Mouse (Mus musculus) heart, embryonic 15.5 days (tissue): Measurements from ENCODE around the gene Tm4sf1. TPM values are rescaled to one million over a fixed set of nuclear protein-coding genes. Genes with fewer than 3 reads are reported as not detected.
A peak's percentile ranks its signal among the peaks of the same experiment; 100 is the strongest.

Experiments used
- ATAC-seq: fragments of 200-750 bp; cut with Nextera tagmentation; replicated peaks from 2 replicates; pipeline ENCODE4 v1.8.0; 2017; ENCODE audit warnings: low read depth, moderate TSS enrichment; ENCODE audit not compliant: insufficient number of reproducible peaks, insufficient read depth, low FRiP score
- H3K27ac ChIP-seq: fragments of 300-500 bp; sonication (generic); 2 replicates; pipeline ENCODE4 v1.5.1; 2015; ENCODE audit warnings: mild to moderate bottlenecking, inconsistent platforms
- H3K27me3 ChIP-seq: fragments of 300-500 bp; sonication (generic); 2 replicates; pipeline ENCODE4 v1.6.1; 2015; ENCODE audit warnings: inconsistent platforms
- H3K36me3 ChIP-seq: fragments of 300-500 bp; sonication (generic); 2 replicates; pipeline ENCODE4 v1.6.1; 2015; ENCODE audit warnings: mild to moderate bottlenecking, inconsistent platforms
- H3K4me1 ChIP-seq: fragments of 300-500 bp; sonication (generic); replicated peaks from 2 replicates; pipeline ENCODE4 v1.6.1; 2015; ENCODE audit warnings: inconsistent platforms
- H3K4me2 ChIP-seq: fragments of 300-500 bp; sonication (generic); 2 replicates; pipeline ENCODE4 v1.6.1; 2015; ENCODE audit warnings: inconsistent platforms, mild to moderate bottlenecking, moderate library complexity
- H3K4me3 ChIP-seq: fragments of 300-500 bp; sonication (generic); 2 replicates; pipeline ENCODE4 v1.5.1; 2015; ENCODE audit warnings: mild to moderate bottlenecking, inconsistent platforms
- H3K9ac ChIP-seq: fragments of 300-500 bp; sonication (generic); 2 replicates; pipeline ENCODE4 v1.6.1; 2015; ENCODE audit warnings: mild to moderate bottlenecking, inconsistent platforms
- H3K9me3 ChIP-seq: fragments of 300-500 bp; sonication (generic); replicated peaks from 2 replicates; pipeline ENCODE4 v1.6.1; 2016; ENCODE audit warnings: inconsistent platforms
- WGBS: fragments of 180-500 bp; shearing (Covaris S2); methylation state at CpG from one replicate; pipeline ENCODE4 v1.1.7; 2015; ENCODE audit warnings: mixed read lengths; 5-methylcytosine and 5-hydroxymethylcytosine counted together
- polyA plus RNA-seq: library from polyadenylated mRNA; unstranded; fragments of >200 nt; fragmentation: Nextera tagmentation; extraction: Ambion mirVana; gene quantifications from 2 replicates; pipeline ENCODE4 v1.2.1, GENCODE M21; 2015

The Tm4sf1 gene
- polyA plus RNA-seq, 1 experiment from 2014 or later = 303 TPM

GRCm38 (mm10) chr3:57303486-57303885 is 1.7 kb upstream of the Tm4sf1 start:
- no peaks in the 10 kb centered on the region for H3K9me3 ChIP-seq
- no peaks in the 10 kb centered on the region for H3K36me3 ChIP-seq
- ATAC-seq = no peak
- no peak overlapping the region for H3K4me2 ChIP-seq
- H3K9ac ChIP-seq = no peak overlapping the region
- no peak overlapping the region for H3K4me3 ChIP-seq
- WGBS = 69% methylated on average over 3 of the region's 3 CpGs
- H3K4me1 ChIP-seq = no peaks in the 10 kb centered on the region; the same call in 1 of the 2 replicates
- no peaks in the 10 kb centered on the region for H3K27me3 ChIP-seq
- peak overlapping the region; percentile 15; the same call in 1 of the 2 replicates for H3K27ac ChIP-seq

- 56% methylated on average over 2 of the region's 2 CpGs for WGBS
- Histone ChIP-seq H3K4me3 (no peak overlapping the region), H3K27me3 (no peaks in the 10 kb centered on the region), H3K4me1 (no peaks in the 10 kb centered on the region; the same call in 1 of the 2 replicates), H3K36me3 (no peaks in the 10 kb centered on the region), H3K27ac (no peak overlapping the region), H3K4me2 (no peak overlapping the region), H3K9me3 (no peaks in the 10 kb centered on the region), H3K9ac (no peak overlapping the region)
- ATAC-seq = no peak
These were observed 1.1 kb upstream of the Tm4sf1 start for GRCm38 (mm10) chr3:57302886-57303285.

- Histone ChIP-seq H3K4me2 (no peak overlapping the region), H3K9me3 (no peaks in the 10 kb centered on the region), H3K4me3 (no peak overlapping the region), H3K27ac (no peak overlapping the region), H3K4me1 (no peaks in the 10 kb centered on the region; the same call in 1 of the 2 replicates), H3K27me3 (no peaks in the 10 kb centered on the region), H3K9ac (no peak overlapping the region), H3K36me3 (no peaks in the 10 kb centered on the region)
- no peak for ATAC-seq
- 75% methylated on average over 4 of the region's 4 CpGs for WGBS
These were observed 422 bp downstream of the Tm4sf1 start for GRCm38 (mm10) chr3:57301366-57301765.

- peaks cover 8% of the 10 kb centered on the region for H3K4me1 ChIP-seq
- H3K9me3 ChIP-seq = no peaks in the 10 kb centered on the region
- WGBS = 75% methylated on average over 2 of the region's 2 CpGs
- H3K27ac ChIP-seq = no peak overlapping the region
- no peaks in the 10 kb centered on the region for H3K36me3 ChIP-seq
- H3K4me3 ChIP-seq = no peak overlapping the region
- H3K9ac ChIP-seq = no peak overlapping the region
- ATAC-seq = no peak
- no peaks in the 10 kb centered on the region for H3K27me3 ChIP-seq
- H3K4me2 ChIP-seq = no peak overlapping the region
These were observed 3.8 kb downstream of the Tm4sf1 start for GRCm38 (mm10) chr3:57297991-57298390.

- H3K9me3 ChIP-seq = no peaks in the 10 kb centered on the region
- no peak overlapping the region for H3K4me3 ChIP-seq
- peaks cover 8% of the 10 kb centered on the region for H3K4me1 ChIP-seq
- H3K9ac ChIP-seq = no peak overlapping the region
- no peak overlapping the region for H3K27ac ChIP-seq
- H3K27me3 ChIP-seq = no peaks in the 10 kb centered on the region
- H3K36me3 ChIP-seq = no peaks in the 10 kb centered on the region
- H3K4me2 ChIP-seq = no peak overlapping the region
- no peak for ATAC-seq
These were observed 5.2 kb downstream of the Tm4sf1 start for GRCm38 (mm10) chr3:57296574-57296973.

GRCm38 (mm10) chr3:57295631-57296030 is 6.2 kb downstream of the Tm4sf1 start:
- H3K27me3 ChIP-seq = no peaks in the 10 kb centered on the region
- H3K36me3 ChIP-seq = no peaks in the 10 kb centered on the region
- peaks cover 8% of the 10 kb centered on the region for H3K4me1 ChIP-seq
- H3K27ac ChIP-seq = peak overlapping the region; percentile 88
- H3K9ac ChIP-seq = no peak overlapping the region
- peak overlapping the region; percentile 45 for H3K4me2 ChIP-seq
- H3K4me3 ChIP-seq = no peak overlapping the region
- WGBS = 62% methylated on average over 4 of the region's 4 CpGs
- ATAC-seq = no peak
- no peaks in the 10 kb centered on the region for H3K9me3 ChIP-seq

- 49% methylated on average over 21 of the region's 21 CpGs for WGBS
- peak overlapping the region; percentile 88 for H3K27ac ChIP-seq
- no peaks in the 10 kb centered on the region for H3K9me3 ChIP-seq
- peak overlapping the region; percentile 45 for H3K4me2 ChIP-seq
- peaks cover 8% of the 10 kb centered on the region for H3K4me1 ChIP-seq
- peak; percentile 75 for ATAC-seq
- H3K9ac ChIP-seq = peak overlapping the region; percentile 46
- H3K4me3 ChIP-seq = peak overlapping the region; percentile 43
- H3K36me3 ChIP-seq = no peaks in the 10 kb centered on the region
- no peaks in the 10 kb centered on the region for H3K27me3 ChIP-seq
These were observed 6.9 kb downstream of the Tm4sf1 start for GRCm38 (mm10) chr3:57294742-57295525.

- 46% methylated on average over 4 of the region's 4 CpGs for WGBS
These were observed 7.9 kb downstream of the Tm4sf1 start for GRCm38 (mm10) chr3:57293925-57294324.

GRCm38 (mm10) chr3:57292826-57293225 is 9.0 kb downstream of the Tm4sf1 start:
- Histone ChIP-seq H3K9ac (no peak overlapping the region), H3K36me3 (no peaks in the 10 kb centered on the region), H3K27me3 (no peaks in the 10 kb centered on the region), H3K9me3 (no peaks in the 10 kb centered on the region), H3K4me2 (peak overlapping the region; percentile 45), H3K4me1 (peaks cover 13% of the 10 kb centered on the region), H3K4me3 (peak overlapping the region; percentile 43), H3K27ac (peak overlapping the region; percentile 88)
- no peak for ATAC-seq
- WGBS = 58% methylated on average over 11 of the region's 11 CpGs

More at GRCm38 (mm10) chr3:57293925-57294324, 7.9 kb downstream of the Tm4sf1 start:
- Histone ChIP-seq H3K4me3 (peak overlapping the region; percentile 43), H3K36me3 (no peaks in the 10 kb centered on the region), H3K27ac (peak overlapping the region; percentile 88), H3K4me2 (peak overlapping the region; percentile 45), H3K9ac (peak overlapping the region; percentile 46), H3K27me3 (no peaks in the 10 kb centered on the region), H3K9me3 (no peaks in the 10 kb centered on the region), H3K4me1 (peaks cover 11% of the 10 kb centered on the region)
- ATAC-seq = no peak

- no peaks in the 10 kb centered on the region for H3K27me3 ChIP-seq
- WGBS = 54% methylated on average over 1 of the region's 1 CpGs
- H3K4me2 ChIP-seq = no peak overlapping the region
- no peak overlapping the region for H3K4me3 ChIP-seq
- H3K4me1 ChIP-seq = peaks cover 6% of the 10 kb centered on the region
- no peaks in the 10 kb centered on the region for H3K9me3 ChIP-seq
- no peak overlapping the region for H3K9ac ChIP-seq
- H3K36me3 ChIP-seq = no peaks in the 10 kb centered on the region
- H3K27ac ChIP-seq = peak overlapping the region; percentile 68
- ATAC-seq = no peak
These were observed 12.8 kb downstream of the Tm4sf1 start for GRCm38 (mm10) chr3:57288944-57289491.

- H3K9ac ChIP-seq = no peak overlapping the region
- ATAC-seq = no peak
- H3K4me2 ChIP-seq = no peak overlapping the region
- H3K4me1 ChIP-seq = peaks cover 6% of the 10 kb centered on the region
- 39% methylated on average over 7 of the region's 7 CpGs for WGBS
- H3K27me3 ChIP-seq = no peaks in the 10 kb centered on the region
- H3K27ac ChIP-seq = peak overlapping the region; percentile 84
- H3K9me3 ChIP-seq = no peaks in the 10 kb centered on the region
- H3K36me3 ChIP-seq = peaks cover under 1% of the 10 kb centered on the region; the same call in 1 of the 2 replicates
- no peak overlapping the region for H3K4me3 ChIP-seq
These were observed 13.7 kb downstream of the Tm4sf1 start for GRCm38 (mm10) chr3:57287854-57288720.
